Mouse (Mus musculus) cerebellum, postnatal 25 days (tissue): ENCODE results near the gene Enoph1.
A peak's percentile ranks its signal among the peaks of the same experiment; 100 is the strongest.

Experiments
- DNase-seq, 2 experiments: peaks; one replicate each; pipeline ENCODE4 v3.0.0; 2021; ENCODE audit warnings: mixed read lengths in 2 of 2

Enoph1 gene

DNA sequence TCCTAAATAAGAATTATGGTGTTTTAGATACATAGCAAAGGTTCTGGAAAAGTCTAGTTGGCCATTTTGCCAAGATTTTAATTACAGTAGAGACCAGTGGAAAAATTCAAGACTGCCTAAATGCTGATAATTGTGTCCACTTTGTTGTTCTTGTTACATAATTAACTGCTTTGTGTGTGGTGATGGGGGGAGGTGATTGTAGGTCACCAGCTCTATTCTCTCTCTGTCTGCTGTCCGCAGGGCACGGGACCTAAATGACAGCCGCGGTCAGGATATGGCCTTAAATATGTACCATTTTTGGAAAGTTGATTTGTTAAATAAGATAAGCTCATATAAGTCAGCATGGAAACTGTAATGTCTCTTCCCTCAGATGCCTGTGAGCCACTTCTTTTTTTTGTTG lies 1.5 kb downstream of the Enoph1 start:
- no peak for DNase-seq

DNA sequence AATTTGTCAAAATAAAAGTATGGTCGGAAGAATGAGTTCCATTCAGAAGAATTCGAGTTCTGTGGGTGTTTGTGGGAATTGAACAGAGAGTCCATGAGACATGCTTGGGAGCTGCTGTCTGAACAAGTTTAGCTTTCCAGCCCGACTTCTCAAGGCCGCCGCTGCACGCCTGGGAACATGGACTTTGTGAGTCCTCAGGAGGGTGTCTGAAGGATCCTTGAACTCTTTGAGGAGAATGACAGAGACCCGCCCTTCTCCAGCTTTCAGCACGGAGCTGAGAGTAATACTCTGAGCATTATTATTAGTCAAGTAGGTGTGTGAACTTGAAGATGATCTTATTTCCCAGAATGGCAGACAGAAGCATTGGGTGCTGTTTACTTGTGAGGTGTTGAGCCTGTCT lies 2.7 kb downstream of the Enoph1 start:
- DNase-seq, result no peak

DNA sequence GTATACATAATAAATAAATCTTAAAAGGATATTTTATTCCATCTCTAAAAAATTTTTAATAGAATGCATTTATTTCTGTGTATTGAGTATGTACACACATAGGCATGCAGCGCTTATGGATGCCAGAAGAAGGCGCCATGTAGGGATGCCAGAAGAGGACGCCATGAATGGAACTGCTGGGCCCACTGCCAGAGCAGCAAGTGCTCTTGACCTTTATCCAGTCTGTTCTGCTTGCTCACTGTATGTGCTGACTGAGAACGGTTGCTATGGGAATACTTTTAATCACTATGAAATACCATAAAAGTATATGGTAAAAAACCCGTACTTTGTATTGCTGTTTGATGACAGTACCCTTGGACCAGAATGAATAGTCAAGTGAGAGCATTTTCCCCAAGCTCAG lies 3.6 kb downstream of the Enoph1 start:
- DNase-seq, result peak; percentile 83 to 91

DNA sequence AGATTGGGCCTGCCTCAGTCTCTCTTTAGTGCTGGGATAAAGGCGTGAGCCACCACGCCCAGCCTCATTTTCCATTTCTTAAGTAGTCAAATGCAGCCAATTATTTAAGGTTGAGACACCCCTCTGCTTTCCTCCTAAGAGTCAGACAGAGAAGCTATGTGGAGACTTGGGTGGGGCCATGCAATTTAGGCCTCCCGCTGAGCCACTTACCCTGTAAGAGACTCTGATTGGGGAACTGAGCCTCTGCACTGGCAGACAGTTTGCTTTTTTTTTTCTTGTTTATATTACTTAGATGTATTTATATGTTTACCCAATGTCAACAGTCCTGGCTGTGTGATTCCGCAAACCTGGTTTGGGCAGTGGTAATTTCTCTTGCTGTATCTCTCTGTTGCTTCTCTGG lies 4.2 kb downstream of the Enoph1 start:
- no peak for DNase-seq

DNA sequence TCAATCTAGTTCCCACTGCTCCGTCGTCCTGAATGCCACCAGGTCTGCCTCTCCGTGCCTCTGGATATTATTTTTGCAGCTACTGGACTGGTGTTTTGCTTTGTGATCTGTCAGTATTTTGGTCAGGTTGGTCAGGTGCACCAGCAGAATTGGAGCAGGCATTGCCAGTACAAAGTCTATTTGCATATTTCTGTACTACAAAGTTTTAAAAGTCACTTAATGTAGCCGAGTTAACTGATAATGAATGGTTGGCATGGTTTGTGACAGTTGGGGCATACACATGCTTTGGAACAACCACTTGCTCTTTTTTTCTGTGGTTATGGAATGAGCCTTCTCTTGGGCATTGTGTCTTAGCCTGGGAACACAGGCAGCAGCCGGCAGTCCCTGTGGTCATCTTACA lies 4.8 kb downstream of the Enoph1 start:
- no peak for DNase-seq

DNA sequence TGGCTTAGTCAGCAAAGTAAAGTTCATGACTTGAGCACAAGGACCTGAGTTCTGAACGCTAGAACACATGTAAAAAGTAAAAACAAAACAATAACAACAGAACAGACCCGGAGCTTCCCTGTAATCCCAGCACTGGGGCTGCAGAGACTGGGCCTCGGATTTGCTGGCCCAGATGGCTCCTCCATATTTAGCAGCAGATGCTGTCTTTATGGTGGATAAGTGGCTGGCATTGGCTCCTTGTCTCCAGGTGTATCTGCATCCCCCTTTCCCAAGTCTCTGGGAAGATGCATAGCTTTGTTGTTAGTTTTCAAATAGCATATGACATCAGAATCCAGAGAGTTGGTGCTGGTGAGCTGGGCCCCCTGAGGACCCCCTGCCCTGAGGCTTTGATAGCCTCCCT lies 6.3 kb downstream of the Enoph1 start:
- peak in 1 of 2 experiments; percentile 35 for DNase-seq

DNA sequence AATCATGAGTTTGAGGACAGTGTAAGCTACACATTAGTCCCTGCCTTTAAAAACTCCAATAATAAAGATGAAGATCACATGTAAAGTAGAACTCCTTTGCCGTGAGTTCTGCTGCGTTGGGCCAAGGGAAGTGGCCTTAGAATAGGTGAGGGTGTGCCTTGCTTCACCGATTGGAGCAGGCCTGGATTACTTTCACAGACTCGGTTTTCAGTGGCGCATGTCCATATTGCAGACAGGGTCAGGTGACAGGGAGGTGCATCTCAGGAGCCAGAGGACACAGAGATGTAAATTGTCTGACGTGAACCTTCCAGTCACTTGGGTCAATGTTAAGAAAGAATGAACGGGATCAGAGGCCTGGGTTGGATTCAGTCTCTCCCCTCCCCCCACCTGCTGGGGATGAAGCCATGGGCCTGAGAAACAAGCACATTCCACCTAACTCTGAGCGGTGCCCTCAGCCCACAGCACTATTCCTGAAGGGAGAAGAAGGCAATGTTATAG lies 7.4 kb downstream of the Enoph1 start:
- DNase-seq, result no peak

DNA sequence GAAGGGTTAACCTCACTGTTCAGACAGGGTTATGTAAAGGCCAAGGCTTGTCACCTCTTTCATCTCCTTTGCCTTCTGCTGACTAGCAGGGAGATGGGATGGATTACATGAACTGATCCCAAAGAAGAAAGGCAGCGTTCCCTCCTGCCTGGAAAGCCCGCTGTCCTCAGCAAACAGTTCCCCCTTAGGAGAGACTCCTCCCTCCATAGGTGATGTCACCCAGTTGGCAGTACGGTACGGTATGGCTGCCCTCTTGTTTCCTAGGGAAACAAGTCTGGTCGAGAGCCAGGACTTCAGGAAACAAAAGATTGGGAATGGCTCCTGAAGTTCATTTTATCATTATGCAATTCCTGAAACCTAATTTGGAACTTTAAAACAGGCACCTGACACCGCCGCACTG lies 8.1 kb downstream of the Enoph1 start:
- DNase-seq, result peak in 1 of 2 experiments; percentile 32

DNA sequence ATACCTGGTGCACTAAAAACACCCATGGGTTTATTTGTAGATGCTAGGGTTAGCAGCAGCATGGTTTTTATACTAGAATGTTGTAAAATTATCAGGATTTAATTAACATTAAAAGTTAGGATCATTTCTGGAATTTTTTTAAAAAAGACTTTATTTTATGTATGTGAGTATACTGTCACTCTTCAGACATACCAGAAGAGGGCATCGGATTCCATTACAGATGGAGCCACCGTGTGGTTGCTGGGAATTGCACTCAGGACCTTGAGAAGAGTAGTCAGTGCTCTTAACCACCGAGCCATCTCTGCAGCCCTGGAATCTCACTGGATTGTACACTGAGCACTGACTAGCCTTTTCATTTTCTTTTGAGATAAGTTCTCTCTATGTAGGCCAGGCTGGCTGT lies 10.1 kb downstream of the Enoph1 start:
- DNase-seq, result no peak

DNA sequence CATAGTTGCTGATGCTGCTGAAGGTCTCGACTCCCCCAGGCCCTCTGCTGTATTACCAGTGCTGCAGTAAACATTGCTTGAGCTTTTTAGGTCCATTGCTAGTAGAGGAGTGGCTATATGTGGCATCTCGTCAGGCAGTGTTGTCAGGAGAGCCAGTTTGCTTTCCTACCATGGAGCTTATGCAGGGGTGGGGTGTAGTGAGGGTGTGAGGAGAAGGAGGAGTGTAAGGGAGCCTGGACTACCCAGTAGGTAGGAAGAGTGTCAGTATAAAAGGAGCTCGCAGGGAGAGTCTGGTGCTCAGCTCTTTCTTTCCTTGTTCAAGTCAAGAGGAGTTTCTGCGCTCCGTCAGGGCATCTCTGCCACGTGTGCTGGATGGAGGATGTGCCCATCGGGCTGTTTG lies 12.9 kb downstream of the Enoph1 start:
- no peak for DNase-seq

DNA sequence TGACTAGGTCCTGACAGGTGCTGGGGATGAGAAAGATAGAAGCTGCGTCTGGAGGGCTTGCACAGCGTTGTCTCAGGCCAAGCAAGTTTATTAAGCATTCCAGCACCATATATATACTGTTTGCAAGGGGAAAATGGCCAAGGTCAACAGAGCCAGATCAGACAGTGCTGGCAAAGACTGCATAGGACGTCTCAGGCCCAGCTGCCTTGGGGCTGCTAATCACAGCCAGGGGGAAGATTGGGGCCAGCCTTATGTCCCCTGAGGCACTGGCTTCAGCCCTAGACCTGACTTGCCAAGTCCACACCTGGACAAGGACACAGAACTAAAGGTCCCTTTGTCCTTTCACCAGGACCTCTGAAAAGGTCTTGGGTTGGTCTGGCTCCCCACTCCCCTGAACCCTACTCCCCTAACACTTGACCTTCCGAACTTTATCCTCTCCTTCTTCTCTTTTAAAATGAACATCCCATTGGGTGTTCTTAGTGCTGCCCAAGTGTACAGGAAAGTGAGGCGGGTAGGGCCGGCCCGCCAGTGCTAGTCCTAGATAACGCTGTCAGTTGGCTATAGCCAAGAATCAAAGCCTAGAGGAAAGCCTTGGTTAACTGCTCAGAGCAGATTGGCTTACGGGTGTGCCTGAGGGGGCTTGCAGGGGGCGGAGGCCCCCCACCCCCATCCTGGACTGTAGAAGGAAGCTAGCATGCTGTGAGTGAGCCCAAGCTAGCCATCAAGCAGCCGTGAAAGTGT lies 15.2 kb downstream of the Enoph1 start:
- no peak for DNase-seq

DNA sequence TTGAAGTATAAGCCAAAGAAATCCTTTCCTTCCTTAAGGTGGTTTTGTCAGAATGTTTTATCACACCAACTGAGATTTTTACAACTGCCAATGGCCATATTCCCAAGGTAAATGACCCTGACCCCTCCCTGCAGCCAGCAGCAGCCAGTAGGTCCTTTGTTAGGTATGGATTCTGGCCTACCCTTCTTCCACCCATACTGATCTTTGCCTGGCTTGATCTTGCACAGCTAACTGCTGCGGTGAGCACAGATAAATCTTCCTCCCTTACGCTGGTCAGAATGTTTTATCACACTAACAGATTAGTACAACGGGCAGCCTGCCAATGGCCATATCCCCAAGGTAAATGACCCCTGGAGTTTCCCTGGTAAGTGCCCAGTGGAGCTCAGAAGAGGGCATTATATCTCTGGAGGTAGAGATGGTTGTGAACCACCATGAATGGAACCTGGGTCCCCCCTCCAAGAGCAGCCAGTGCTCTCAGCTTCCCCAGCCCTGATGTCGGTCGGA lies 16.1 kb downstream of the Enoph1 start:
- DNase-seq, result no peak

DNA sequence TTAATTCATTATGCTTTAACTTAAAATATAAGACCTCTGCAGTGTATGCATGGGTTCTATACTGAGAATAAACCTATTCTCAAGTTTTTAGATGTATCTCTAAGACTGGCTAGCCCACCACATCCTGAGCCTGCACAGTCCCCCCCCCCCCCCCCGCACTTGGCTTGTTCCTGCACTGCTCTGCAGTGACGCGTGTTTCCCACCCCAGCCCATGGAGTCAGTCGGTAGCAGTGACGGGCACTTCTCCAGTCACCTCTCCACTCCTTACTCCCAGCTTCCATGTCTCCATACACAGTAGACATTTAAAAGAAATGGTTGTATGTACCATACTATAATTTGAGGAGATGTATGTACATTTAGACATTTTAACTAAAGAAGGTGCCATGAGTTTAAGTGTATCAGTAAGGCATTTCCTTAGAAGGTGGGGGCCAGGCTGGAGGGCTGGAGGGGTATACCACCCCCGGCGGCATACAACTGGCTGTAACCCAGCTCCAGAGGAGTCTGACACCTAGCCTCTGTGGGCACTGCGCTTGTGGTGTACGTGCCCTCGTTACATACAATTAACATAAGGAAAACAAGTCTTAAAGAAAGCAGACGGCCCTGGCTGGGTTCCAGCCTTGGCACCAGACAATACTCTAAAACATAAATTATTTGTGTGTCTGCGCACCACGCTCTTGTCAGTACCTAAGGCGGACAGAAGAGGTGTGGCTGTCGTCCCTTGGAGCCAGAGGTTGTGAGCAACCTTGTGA lies 17.9 kb downstream of the Enoph1 start:
- no peak for DNase-seq

DNA sequence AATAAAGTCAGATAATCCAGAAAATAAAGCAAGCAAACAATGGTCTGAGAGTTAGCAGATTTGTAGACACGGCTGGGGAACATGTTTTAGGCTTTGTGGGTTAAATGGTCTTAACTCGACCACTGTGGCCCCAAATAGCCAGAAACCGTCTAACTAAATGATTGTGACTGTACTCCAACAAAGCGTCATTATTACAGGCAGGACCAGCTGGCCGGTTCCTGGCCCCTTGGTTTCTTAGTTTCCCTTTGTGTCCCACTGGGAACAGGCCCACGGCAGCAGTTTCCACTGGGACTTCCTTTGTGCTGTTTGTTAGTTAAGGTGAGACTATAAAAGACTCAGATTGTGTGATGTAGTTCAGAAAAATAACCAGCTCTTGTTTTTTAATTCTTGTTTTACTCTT lies 18.9 kb downstream of the Enoph1 start:
- DNase-seq, result no peak

DNA sequence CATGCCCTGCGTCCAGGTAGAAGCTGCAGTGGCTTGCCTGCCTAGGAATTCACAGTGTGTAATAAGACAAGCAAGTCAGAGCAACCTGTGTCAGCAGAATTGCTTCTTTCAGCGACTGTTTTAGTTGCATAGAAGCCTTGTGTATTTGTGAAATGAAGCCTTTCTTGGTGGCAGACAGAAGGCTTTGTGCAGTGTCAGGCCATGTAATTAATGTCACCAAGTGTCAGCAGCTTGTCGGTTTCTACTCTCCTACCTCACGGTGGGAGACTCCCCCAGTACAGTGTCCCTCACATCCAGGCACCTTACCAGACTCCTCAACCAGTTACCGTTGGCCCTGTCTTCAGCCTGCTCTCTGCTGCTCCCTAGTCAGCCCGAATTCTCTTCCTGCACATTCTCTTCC lies 19.5 kb downstream of the Enoph1 start:
- no peak for DNase-seq

DNA sequence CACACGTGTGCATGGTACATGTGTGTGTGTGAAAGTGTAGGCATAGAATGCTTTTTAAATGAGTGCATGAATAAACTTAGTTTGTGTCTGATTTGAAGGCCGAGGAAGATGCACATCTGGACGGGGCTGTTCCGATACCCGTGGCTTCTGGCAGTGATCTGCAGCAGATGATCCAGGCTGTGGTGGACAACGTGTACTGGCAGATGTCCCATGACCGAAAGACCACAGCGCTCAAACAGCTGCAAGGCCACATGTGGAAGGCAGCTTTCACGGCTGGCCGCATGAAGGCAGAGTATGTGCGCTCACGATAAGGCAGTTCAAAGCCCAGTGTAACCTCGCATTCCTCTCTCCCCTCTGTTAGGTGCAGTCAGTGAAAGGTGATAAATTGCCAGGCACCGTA lies 21.1 kb downstream of the Enoph1 start:
- no peak for DNase-seq

DNA sequence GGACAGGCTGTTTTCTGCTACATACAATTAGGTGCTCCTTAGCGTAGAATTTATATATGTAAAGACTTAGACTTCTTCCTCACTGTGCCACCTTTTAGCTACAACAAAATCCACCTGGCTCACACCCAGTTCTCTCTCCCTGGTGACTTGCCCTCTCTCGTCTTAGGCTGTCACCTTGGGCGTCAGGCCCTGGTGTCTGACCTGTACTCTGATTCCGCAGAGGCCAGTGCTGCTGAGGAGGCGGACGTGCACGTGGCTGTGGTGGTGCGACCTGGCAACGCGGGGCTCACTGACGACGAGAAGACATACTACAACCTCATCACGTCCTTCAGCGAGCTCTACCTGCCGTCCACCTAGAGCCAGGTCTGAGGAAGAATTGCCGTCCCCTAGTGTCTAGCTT lies 27.8 kb downstream of the Enoph1 start:
- no peak for DNase-seq

DNA sequence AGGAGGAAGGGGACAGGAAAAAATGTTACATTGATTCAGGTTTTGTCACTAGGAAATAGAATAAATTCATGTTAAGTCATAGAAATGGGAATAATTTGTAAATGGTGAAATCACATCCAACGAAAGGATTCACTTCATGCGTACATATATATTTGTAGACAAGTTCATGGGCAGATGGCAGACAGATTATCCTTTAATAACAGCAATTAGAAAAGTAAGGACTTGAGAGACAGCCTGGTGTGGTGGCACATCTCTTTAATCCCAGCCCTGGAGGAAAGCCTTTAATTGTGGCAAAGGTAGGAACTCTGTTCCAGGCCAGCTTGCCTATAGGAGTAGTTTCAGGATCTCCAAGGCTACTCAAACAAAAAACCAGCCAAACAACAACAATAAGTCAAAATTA lies 29.7 kb downstream of the Enoph1 start:
- DNase-seq, result no peak

DNA sequence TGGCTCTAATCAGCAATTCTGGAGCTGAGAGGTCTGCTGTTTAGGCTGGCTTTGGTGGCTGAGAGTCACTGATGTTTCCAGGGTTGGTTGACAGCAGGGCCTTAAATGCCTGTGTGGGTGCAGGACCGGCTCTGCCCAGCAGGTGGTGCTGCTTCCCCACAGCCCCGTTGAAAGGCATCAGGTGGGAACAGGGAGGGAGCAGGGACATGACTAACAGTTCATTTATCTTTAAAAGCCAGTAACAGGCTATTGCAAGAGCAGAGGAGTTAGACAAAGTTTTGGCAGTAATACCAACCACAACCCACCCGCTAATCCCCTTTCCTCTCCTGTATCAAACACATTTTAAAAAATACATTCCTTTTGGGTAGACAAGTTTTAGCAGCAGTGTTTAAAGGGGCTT lies 30.5 kb downstream of the Enoph1 start:
- DNase-seq, result peak; percentile 90 to 91

DNA sequence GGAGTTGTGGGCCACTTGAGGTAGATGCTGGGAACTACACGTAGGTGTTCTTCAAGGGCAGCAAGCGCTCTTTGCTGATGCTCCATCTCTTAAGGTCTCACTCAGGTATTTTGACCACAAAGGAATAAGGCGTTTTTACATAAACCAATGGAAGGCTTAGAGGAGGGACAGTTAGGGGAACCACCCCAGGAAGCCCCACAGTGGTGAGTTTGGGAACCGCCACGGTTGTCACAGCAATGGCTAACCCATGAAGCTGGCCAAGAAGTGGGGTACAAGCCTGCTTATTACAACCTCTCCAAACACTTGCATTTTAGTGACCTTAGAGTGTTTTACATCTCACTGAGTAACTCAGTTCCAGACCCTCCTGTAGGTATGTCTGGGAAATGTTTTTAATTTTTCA lies 31.8 kb downstream of the Enoph1 start:
- no peak for DNase-seq

DNA sequence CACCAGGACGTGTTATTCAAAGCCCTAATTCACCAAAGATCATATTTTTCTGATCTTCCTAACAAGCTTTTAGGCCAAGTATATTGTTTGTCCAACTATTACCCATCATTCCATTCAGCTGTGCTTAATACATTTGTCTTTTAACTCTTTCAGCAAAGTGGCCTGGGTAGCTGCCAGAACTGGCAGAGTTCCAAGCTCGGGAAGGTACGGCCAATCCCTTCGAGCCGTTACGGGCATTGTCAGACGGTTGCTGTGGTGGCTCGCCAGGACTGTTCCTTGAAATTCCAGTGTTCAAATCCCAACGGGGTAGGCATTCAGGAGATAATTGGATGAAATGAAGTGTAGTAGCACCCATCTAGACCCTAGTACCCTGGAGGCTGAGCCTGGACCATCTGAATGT lies 32.8 kb downstream of the Enoph1 start:
- DNase-seq, result no peak

DNA sequence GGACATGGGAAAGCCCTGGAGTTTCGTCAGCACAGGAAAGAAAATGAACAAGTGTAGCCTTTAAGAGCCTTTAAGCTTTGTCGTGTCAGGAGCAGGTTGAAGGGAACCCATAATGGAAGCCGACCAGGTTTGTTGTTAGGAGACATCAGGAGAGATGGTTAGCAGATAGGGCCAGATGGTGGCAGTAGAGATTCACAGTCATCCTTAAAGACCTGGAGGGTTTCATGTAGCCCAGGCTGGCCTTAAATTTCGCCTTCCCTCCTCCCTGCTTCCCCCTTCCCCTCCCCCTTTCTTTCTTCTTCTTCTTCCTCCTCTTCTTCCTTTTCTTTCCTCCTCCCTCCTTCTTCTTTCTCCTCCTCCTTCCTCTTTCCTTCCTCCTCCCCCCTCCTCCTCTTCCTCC lies 34.8 kb downstream of the Enoph1 start:
- peak; percentile 45 to 68 for DNase-seq

DNA sequence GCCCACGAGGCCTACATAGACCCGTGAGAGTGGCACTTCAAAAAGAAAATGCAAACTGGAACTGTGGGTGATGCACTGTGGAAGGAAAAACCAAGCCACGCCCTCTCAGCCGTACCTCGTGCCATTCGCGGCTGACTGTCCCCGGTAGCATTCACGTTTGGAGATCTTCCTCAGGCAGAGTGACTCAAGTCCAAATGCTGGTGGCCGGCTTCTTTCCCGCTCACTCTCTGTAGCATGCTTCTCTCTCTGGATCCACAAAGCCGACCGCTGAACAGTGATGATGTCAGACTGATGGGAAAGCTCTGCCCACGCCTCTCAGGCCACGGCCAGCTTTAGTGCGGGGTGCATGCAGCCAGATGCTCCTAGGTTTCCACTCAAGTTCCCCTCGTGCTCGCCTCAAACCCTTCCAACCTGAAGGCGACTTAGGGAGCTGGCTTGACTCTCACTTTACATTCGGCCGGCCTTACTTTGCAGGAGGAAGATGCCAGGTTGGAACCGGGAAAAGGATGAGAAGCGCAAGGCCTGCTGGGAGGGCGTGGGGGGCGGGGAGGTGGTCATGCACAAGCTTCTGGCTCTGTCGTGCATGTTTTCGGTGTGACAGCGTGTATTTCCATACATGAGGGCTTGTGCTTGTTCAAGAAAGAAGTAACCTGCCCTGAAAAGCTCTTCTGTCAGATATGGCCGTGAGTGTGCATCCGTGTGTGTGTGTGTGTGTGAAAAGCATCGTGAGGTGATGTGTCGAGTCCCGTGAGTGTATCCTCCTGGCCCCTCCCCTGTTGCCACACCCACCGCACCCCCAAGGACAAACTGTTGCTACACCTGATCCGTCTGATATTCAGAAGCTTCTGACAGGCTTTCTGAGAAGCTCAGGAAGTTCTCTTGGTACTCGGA lies 39.5 kb downstream of the Enoph1 start:
- peak; percentile 56 for DNase-seq
